ENCODE assay signal across 32 mouse cellular contexts in genomic region chr1:144308313-144308712, GRCm38 (mm10). TPM values are rescaled to one million over a fixed set of nuclear protein-coding genes. Genes with fewer than 3 reads are reported as not detected.
DNase-seq lines count a peak whose midpoint lies in the region; ATAC-seq and TF ChIP-seq lines count a peak whose summit lies in the region.
"Had no signal": no experiment of that assay in that cellular context is flagged by ENCODE, and none has a peak within 500 bp of the region (broad histone marks: within the 10 kb centered on the region; RNA-seq: fewer than 3 reads in every experiment).

No protein-coding gene starts in this region.

- H3K27ac ChIP-seq in MEL (ENCODE audit: control insufficient read depth, low read depth, low read length): peak overlapping the region; percentile 84
- no peak overlapping the region for H3K27ac ChIP-seq in hindbrain, embryonic 13.5 days
- H3K27ac ChIP-seq in hindbrain, embryonic 16.5 days (ENCODE audit: low read depth, low read length): no peak overlapping the region
- H3K27ac ChIP-seq: embryonic facial prominence, embryonic 10.5 days; heart, adult 2 months; heart, embryonic 13.5 days; hindbrain, embryonic 15.5 days; kidney, embryonic 15.5 days; liver, embryonic 13.5 days; midbrain, embryonic 10.5 days had no signal

- peaks cover 16 to 31% of the 10 kb centered on the region in 2 experiments for H3K4me1 ChIP-seq in MEL (ENCODE audit: control insufficient read depth in 1 of 2, insufficient read depth in 2 of 2, low read length in 2 of 2)
- H3K4me1 ChIP-seq in hindbrain, embryonic 13.5 days (replicated peaks): no peaks in the 10 kb centered on the region
- H3K4me1 ChIP-seq in hindbrain, embryonic 16.5 days (ENCODE audit: control insufficient read depth, insufficient read depth, low read depth, low read length): no peaks in the 10 kb centered on the region
- H3K4me1 ChIP-seq: embryonic facial prominence, embryonic 10.5 days; heart, embryonic 13.5 days; hindbrain, embryonic 15.5 days; kidney, embryonic 15.5 days; liver, embryonic 13.5 days; midbrain, embryonic 10.5 days had no signal

- no peak for TF ChIP-seq CTCF in MEL (IDR thresholded peaks at IDR 0.05 in 2 of 3, conservative IDR thresholded peaks at IDR 0.05 in 1 of 3; ENCODE audit: control insufficient read depth in 1 of 3, insufficient read depth in 1 of 3, low read depth in 2 of 3, low read length in 3 of 3, poor library complexity in 1 of 3, severe bottlenecking in 1 of 3)

- no peaks in the 10 kb centered on the region for H3K79me2 ChIP-seq in MEL (ENCODE audit: control insufficient read depth, insufficient read depth, low read length, poor library complexity)

- peak; percentile 23 for ATAC-seq in inflammation-experienced regulatory T-cells, adult 6 months
- no peak for ATAC-seq in hindbrain, embryonic 13.5 days (ENCODE audit: low FRiP score)
- no peak for ATAC-seq in hindbrain, embryonic 16.5 days
- ATAC-seq: intestine, postnatal 0 days; midbrain, embryonic 16.5 days had no signal

- no peak; the same call in 1 of the 2 replicates for TF ChIP-seq RAD21 in MEL (IDR thresholded peaks at IDR 0.05; ENCODE audit: low read depth, low read length)

- no peak overlapping the region for H3K4me2 ChIP-seq in hindbrain, embryonic 13.5 days
- H3K4me2 ChIP-seq in hindbrain, embryonic 16.5 days (ENCODE audit: low read length): no peak overlapping the region
- H3K4me2 ChIP-seq: heart, embryonic 13.5 days; hindbrain, embryonic 15.5 days; kidney, embryonic 15.5 days; liver, embryonic 13.5 days had no signal

- no peaks in the 10 kb centered on the region for H3K9me3 ChIP-seq in MEL (replicated peaks; ENCODE audit: insufficient read depth, low read length)
- no peaks in the 10 kb centered on the region for H3K9me3 ChIP-seq in hindbrain, embryonic 13.5 days
- no peaks in the 10 kb centered on the region for H3K9me3 ChIP-seq in hindbrain, embryonic 16.5 days (ENCODE audit: control insufficient read depth, low read length)
- H3K9me3 ChIP-seq: embryonic facial prominence, embryonic 10.5 days; heart, embryonic 13.5 days; hindbrain, embryonic 15.5 days; kidney, embryonic 15.5 days; liver, embryonic 13.5 days; midbrain, embryonic 10.5 days had no signal

- 92% methylated on average over 5 of the region's 5 CpGs for WGBS in hindbrain, embryonic 13.5 days
- WGBS in hindbrain, embryonic 16.5 days: 94% methylated on average over 5 of the region's 5 CpGs

- TF ChIP-seq EP300 in MEL (IDR thresholded peaks at IDR 0.05; ENCODE audit: low read depth in 1 of 2, low read length in 2 of 2): peak; percentile 40 to 66; a peak in 3 of 4 replicates

- H3K9ac ChIP-seq in MEL (ENCODE audit: control insufficient read depth, low read depth, low read length, poor library complexity, severe bottlenecking): peak overlapping the region; percentile 37; the same call in 1 of the 2 replicates
- H3K9ac ChIP-seq in hindbrain, embryonic 13.5 days: no peak overlapping the region
- no peak overlapping the region for H3K9ac ChIP-seq in hindbrain, embryonic 16.5 days (ENCODE audit: low read depth, low read length)
- H3K9ac ChIP-seq: heart, embryonic 13.5 days; hindbrain, embryonic 15.5 days; kidney, embryonic 15.5 days; liver, embryonic 13.5 days had no signal

- no peaks in the 10 kb centered on the region for H3K27me3 ChIP-seq in MEL (ENCODE audit: control insufficient read depth in 1 of 2, insufficient read depth in 2 of 2, low read length in 2 of 2)
- H3K27me3 ChIP-seq in hindbrain, embryonic 13.5 days: no peaks in the 10 kb centered on the region
- H3K27me3 ChIP-seq in hindbrain, embryonic 16.5 days (replicated peaks; ENCODE audit: control insufficient read depth, insufficient read depth, low read length): no peaks in the 10 kb centered on the region
- H3K27me3 ChIP-seq: heart, embryonic 13.5 days; hindbrain, embryonic 15.5 days; kidney, embryonic 15.5 days; liver, embryonic 13.5 days had no signal

- peak; percentile 34 for DNase-seq in B cell, adult 2 months
- DNase-seq in MEL (ENCODE audit: low read depth, low spot score): peak; percentile 79
- DNase-seq in naive thymus-derived CD4-positive, alpha-beta T cell, adult 2 months (ENCODE audit: low read depth): peak; percentile 17
- DNase-seq in neural tube, embryonic 10.5 days (ENCODE audit: extremely low spot score, low spot score): no peak
- DNase-seq in heart, postnatal 10 days: no peak
- DNase-seq: adrenal gland, postnatal 25 days; cerebellum, adult 9-11 months; gastrocnemius, postnatal 25 days; heart, adult 2 months; kidney, postnatal 36 days; liver, embryonic 13.5 days; lung, adult 2 months; lung, postnatal 14 days; right cerebral cortex, postnatal 14 days; spleen, adult 18-20 months; thymus, postnatal 36 days had no signal

- peak overlapping the region in 1 of 2 experiments; percentile 29; a peak in 2 of 4 replicates for H3K4me3 ChIP-seq in MEL (ENCODE audit: control insufficient read depth in 1 of 2, insufficient read depth in 1 of 2, low read depth in 2 of 2, low read length in 2 of 2)
- no peak overlapping the region for H3K4me3 ChIP-seq in hindbrain, embryonic 13.5 days
- no peak overlapping the region for H3K4me3 ChIP-seq in hindbrain, embryonic 16.5 days (ENCODE audit: low read length)
- H3K4me3 ChIP-seq: embryonic facial prominence, embryonic 10.5 days; heart, adult 2 months; heart, embryonic 13.5 days; hindbrain, embryonic 15.5 days; kidney, embryonic 15.5 days; liver, embryonic 13.5 days; midbrain, embryonic 10.5 days had no signal

- intact Hi-C loops in heart, postnatal 10 days (cut with DNase I): no loop called here

- peaks cover 0 to 49% of the 10 kb centered on the region in 2 experiments; a peak in 2 of 4 replicates for H3K36me3 ChIP-seq in MEL (ENCODE audit: control insufficient read depth in 1 of 2, insufficient read depth in 2 of 2, low read length in 2 of 2)
- no peaks in the 10 kb centered on the region for H3K36me3 ChIP-seq in hindbrain, embryonic 13.5 days
- H3K36me3 ChIP-seq in hindbrain, embryonic 16.5 days (ENCODE audit: control insufficient read depth, insufficient read depth, low read length): no peaks in the 10 kb centered on the region
- H3K36me3 ChIP-seq: embryonic facial prominence, embryonic 10.5 days; heart, embryonic 13.5 days; hindbrain, embryonic 15.5 days; kidney, embryonic 15.5 days; liver, embryonic 13.5 days; midbrain, embryonic 10.5 days had no signal

- no peak for TF ChIP-seq POLR2A in MEL (IDR thresholded peaks at IDR 0.05; ENCODE audit: control insufficient read depth in 1 of 2, insufficient read depth in 1 of 2, low read depth in 1 of 2, low read length in 2 of 2, poor library complexity in 1 of 2)

TF ChIP-seq in MEL, 35 proteins besides CTCF, POLR2A, EP300 and RAD21:
- TF ChIP-seq TCF12 (IDR thresholded peaks at IDR 0.05; ENCODE audit: low read depth, low read length) (peak; percentile 24; the same call in 1 of the 2 replicates), ELF1 (IDR thresholded peaks at IDR 0.05; ENCODE audit: low read depth, low read length) (peak; percentile 49; the same call in 1 of the 2 replicates), ETS1 (IDR thresholded peaks at IDR 0.05; ENCODE audit: low read depth, low read length) (peak; percentile 77), E2F4 (IDR thresholded peaks at IDR 0.05; ENCODE audit: borderline replicate concordance, low read depth, low read length) (0 out of 2 replicates have a peak, but pooled peaks have one; percentile 33), HCFC1 (IDR thresholded peaks at IDR 0.05; ENCODE audit: low read depth, low read length) (0 out of 2 replicates have a peak, but pooled peaks have one; percentile 19), GATA1 (IDR thresholded peaks at IDR 0.05; ENCODE audit: low read depth, low read length) (peak; percentile 88), USF2 (IDR thresholded peaks at IDR 0.05; ENCODE audit: borderline replicate concordance in 1 of 2, insufficient read depth in 1 of 2, low read depth in 1 of 2, low read length in 2 of 2) (no peak), ZMIZ1 (IDR thresholded peaks at IDR 0.05; ENCODE audit: low read depth, low read length) (no peak), NELFE (IDR thresholded peaks at IDR 0.05; ENCODE audit: low read depth, low read length) (peak; percentile 31), ZKSCAN1 (IDR thresholded peaks at IDR 0.05; ENCODE audit: low read depth, low read length) (no peak), MYC (IDR thresholded peaks at IDR 0.05; ENCODE audit: low read depth, low read length) (0 out of 2 replicates have a peak, but pooled peaks have one; percentile 45), MAFK (IDR thresholded peaks at IDR 0.05; ENCODE audit: borderline replicate concordance, low read depth, low read length) (0 out of 2 replicates have a peak, but pooled peaks have one; percentile 39), MYB (IDR thresholded peaks at IDR 0.05; ENCODE audit: low read depth, low read length) (no peak), BHLHE40 (IDR thresholded peaks at IDR 0.05; ENCODE audit: borderline replicate concordance, low read depth, low read length) (peak; percentile 38; the same call in 1 of the 2 replicates)
TF ChIP-seq in MEL: peak in this region for 10.

RNA-seq across cellular contexts. Expression of gene Rgs1, which starts 59.3 kb away (rescaled TPM):
- total RNA-seq in MEL (2012; rRNA removed): 1.7 and 5.9 TPM in 2 replicates
- under 1 TPM in 1 of 2 experiments, not detected in 1; 0.91 TPM for polyA plus RNA-seq in MEL (2012; ENCODE audit: insufficient read depth in 1 of 2, insufficient read length in 2 of 2, low read depth in 1 of 2, low replicate concordance in 2 of 2, missing spikeins in 1 of 2)
- 100 to 1,000 TPM; 336 to 775 (median 626) TPM for polyA plus RNA-seq in inflammation-experienced regulatory T-cells, adult 6 months (2017; shearing (Covaris generic))
- polyA plus RNA-seq in hindbrain, embryonic 13.5 days (2015; fragmentation: Nextera tagmentation; extraction: Ambion mirVana): 0.19 TPM in 1 of 2 replicates, not detected in the other
- total RNA-seq in heart, postnatal 10 days (2021): not detected
- polyA plus RNA-seq in hindbrain, embryonic 16.5 days (2015; fragmentation: Nextera tagmentation; extraction: Ambion mirVana): 0.28 TPM in 1 of 2 replicates, not detected in the other
- total RNA-seq: ES-E14; gastrocnemius, postnatal 25 days; heart, adult 2 months; left cerebral cortex, adult 18-20 months had no signal
- polyA plus RNA-seq: brain, embryonic 14.5 days; C2C12; embryonic facial prominence, embryonic 10.5 days; heart, adult 2 months; heart, embryonic 13.5 days; hindbrain, embryonic 15.5 days; kidney, embryonic 15.5 days; midbrain, embryonic 10.5 days; midbrain, embryonic 16.5 days; neural tube, embryonic 11.5 days; stomach, embryonic 14.5 days had no signal

Comparison
In these comparisons a context has a peak if more than half of its experiments do, and no peak if none do; other contexts are left out.
1. DNase-seq: peak in B cell, adult 2 months (2 of 2), MEL (single experiment) and naive thymus-derived CD4-positive, alpha-beta T cell, adult 2 months (single experiment); none in neural tube, embryonic 10.5 days (single experiment) and heart, postnatal 10 days (0 of 2).
2. RNA of gene Rgs1, which starts 59.3 kb away (polyA plus RNA-seq): 336 to 775 TPM in inflammation-experienced regulatory T-cells, adult 6 months; 0.91 TPM in MEL, 0.28 TPM in hindbrain, embryonic 16.5 days and 0.19 TPM in hindbrain, embryonic 13.5 days; every median in the first group is over 4 times any median in the second.